Mouse (Mus musculus) WW6 (cell line): ENCODE results near the gene Kif14.
"Not testable (repeated sequence)": the region's sequence is repeated elsewhere in the genome, so short reads cannot be mapped to it uniquely, and the experiment has no call there.

Experiments used
- DNase-seq: peaks from one replicate; pipeline ENCODE4 v3.0.0-alpha.2; 2013; ENCODE audit warnings: low read depth, low spot score

The Kif14 gene

DNA sequence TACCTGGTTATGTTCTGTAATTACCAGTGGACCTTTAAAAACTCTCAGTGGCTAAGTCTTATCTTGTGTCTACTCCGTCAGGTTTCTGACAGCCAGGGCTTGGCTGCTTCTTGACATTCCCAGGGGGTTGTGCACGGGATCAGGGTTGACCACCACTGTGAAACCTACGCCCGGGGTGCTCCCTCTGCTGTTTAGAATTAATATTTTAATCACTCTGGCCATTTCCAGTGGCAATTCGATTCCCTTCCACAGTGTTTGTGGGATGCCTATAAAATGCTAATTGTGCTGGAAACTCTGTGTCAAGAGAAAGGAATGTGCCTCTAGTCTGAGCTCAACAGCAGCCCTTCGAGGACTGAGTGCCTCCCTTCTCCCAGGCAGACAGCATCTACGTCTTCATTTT is 89.7 kb downstream of the Kif14 start:
- DNase-seq = no peak

DNA sequence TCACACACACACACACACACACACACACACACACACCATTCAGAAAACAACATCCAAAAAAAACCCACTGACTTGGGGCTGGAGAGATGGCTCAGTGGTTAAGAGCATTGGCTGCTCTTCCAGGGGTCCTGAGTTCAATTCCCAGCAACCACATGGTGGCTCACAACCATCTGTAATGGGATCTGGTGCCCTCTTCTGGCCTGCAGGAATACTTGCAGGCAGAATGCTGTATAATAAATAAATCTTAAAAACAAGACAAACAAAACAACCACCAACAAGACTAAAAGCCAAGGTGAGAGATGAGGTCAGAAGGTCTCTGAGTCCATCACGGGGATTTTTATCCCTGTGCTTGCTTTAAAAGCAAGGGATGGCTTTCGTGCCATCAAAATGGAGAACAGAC is 90.5 kb downstream of the Kif14 start:
- DNase-seq = not testable (repeated sequence)

DNA sequence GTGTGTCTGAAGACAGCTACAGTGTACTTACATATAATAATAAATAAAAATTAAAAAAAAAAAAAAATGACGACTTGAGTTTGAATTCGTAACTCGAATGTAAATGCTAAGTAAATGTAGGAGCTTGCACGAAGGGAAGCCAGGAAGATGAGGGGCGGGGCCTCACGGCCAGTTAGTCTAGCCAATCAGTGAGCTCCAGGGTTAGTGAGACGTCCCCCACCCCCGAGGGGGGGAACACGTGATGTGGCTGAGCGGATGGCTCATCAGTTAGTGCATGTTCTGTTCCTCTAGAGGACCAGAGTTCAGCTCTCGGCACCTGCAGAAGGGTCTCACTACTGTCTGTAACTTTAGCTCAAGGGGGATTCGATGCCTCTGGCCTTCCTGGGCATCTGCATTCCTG is 91.3 kb downstream of the Kif14 start:
- DNase-seq = no peak

DNA sequence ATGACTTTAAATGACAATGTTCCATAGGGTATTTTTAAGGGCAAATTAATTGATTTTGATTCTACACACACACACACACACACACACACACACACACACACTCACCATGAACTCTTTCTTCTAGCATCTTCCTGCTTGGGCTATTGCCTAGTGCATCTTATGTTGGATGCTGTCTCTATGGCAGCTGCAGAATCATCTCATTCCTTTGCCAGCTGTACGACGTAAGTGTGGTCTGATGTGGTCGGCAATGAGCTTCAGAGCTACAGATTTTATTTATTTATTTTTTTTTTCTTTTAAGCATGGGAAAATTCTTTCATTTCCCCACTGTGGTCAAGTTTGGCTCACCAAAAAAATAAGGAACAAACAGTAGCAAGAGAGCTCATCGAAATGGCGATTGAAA is 92.6 kb downstream of the Kif14 start:
- no peak for DNase-seq

DNA sequence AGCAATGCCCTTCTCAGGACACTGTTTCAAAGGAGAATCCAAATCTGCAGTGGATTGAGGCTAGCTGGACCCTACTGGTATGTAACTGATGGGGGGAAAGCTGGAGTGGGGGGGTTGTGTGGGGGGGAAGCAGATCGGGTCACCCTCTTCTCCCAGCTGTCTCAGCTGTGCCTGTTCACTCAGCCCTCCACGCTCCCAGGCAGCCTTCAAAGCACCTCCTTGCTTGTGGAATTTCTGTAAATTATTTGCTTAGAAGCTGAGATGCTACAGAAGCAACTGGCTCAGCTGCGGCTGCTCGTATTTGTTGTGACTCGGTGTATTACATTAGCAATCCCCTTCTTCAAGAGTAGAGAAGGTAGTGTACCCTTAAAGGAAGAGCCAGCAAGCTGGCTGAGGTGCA is 93.1 kb downstream of the Kif14 start:
- DNase-seq = no peak

DNA sequence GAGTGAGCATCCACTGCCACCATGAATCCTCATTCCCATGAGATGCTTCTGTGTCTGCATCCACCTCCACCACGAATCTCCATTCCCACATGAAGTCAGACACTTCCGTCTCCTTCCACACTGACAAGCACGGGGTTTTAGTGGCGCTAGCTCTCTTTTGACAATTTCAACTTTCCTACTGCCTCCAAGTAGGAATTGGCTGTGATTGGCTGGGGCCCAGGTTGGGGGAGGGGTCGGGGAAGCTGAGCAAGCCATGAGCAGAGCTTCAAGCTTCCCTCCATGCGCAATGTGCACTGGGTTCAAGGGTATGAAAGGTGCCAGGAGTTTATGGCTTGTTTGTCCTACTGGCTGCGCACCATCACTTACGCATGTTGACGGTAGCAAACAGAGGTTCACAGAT is 93.6 kb downstream of the Kif14 start:
- no peak for DNase-seq

DNA sequence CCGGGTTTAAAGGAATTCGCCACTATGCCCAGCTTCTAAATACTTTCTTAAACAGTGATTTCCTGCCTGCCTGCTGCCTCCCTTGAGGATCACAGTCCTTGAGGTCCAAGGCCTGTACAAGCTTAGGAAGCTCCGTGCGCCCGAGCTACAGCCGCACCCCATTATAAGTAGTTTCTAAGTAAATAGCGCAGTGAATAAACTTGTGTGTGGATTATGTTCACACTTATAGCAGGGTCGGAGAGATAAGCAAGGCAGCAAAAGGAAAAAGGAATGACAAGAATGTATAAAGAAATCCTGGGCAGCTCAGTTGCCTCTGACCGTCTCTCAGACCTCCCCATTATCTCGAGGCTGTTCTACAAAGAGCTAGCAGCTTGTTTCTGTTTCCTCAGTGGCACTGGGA is 95.7 kb downstream of the Kif14 start:
- no peak for DNase-seq

DNA sequence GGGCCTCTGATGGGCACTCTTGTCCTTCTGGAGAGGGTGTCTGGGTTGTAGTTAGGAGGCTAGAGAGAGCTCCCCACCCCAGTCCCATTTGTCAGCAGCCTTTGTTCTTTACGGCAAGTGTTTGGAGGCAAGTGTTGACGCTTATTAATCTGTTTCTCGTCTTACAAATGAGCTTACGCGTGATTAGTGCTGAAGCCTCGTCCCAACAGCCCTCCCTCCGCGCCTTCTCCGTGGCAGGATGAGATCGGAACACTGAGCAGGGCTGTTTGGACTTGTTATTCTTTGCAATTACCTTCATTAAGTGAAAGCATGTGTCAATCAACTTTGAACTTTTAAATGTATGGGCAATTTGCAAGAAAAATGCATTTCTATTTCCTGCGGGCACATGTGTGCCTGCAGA is 97.0 kb downstream of the Kif14 start:
- no peak for DNase-seq

DNA sequence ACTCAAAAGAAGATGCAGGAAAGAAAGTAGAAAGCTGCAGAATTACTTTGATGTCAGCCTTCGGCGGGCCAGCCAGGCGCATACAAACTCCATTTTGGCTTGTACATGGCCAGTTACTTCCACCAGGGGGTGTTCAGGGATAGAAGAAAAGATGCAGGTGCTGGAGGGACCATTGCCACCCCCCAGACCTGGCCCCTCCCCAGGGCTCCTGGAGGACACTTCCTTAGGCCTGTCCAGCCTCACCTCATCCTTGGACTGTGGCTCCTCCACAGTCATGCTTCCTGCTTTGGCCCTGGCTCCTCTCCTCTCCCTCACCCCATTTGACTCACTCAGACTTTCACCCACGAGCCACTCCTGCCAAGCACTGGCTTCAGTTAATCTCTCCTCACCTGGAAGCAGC is 98.8 kb downstream of the Kif14 start:
- no peak for DNase-seq

DNA sequence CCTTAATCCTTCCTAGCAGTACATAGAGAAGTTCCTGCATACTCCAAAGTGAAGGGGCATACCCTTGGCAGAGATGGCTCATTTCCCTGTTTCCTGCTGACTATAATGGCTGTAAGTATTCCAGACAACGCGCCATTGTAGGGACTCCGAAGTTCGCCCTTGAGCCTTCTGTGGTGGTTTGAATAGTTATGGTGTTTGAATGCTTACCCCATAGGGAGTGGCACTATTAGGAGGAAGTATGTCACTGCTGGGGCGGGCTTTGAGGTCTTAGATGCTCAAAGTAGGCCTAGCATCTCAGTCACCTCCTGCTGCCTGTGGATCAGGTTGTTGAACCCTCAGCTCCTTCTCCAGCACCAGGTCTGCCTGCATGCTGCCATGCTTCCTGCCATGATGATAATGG is 100.2 kb downstream of the Kif14 start:
- no peak for DNase-seq

DNA sequence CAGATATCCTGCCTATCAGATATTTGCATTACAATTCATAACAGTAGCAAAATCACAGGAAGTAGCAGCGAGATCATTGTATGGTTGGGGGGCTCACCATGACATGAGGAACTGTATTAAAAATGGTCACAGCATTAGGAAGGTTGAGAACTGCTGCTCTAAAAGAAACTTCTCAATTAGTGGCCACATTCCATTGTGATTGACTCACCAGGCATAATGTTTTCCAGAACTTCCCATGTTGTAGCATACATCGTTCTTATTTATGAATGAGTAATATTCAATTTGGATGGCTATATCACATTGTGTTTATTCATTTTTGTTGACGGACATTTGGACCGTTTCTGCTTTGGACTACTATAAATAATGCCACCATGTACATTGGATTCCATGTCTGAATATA is 101.5 kb downstream of the Kif14 start:
- DNase-seq = no peak

DNA sequence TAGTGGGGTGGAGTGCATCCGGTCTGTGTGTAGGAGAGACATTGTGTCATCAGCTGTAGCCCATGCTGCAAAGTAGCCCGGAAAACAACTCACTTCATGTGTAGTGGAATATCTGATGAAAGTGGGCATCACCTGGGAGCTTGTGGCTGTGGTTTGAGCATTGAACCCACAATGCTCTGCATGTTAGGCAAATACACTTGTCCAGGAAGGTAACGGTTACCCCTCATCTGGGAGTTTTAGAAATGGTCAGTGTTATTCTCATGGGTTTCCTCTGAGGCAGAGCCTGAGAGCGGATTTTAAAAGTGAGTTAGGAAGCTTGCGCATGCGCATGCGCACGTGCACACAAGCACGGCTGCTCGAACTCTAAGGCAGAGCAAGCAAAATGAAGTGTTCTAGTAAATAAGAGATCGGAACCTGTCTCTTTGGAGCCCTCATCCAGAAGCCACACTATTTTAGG is 102.6 kb downstream of the Kif14 start:
- no peak for DNase-seq

DNA sequence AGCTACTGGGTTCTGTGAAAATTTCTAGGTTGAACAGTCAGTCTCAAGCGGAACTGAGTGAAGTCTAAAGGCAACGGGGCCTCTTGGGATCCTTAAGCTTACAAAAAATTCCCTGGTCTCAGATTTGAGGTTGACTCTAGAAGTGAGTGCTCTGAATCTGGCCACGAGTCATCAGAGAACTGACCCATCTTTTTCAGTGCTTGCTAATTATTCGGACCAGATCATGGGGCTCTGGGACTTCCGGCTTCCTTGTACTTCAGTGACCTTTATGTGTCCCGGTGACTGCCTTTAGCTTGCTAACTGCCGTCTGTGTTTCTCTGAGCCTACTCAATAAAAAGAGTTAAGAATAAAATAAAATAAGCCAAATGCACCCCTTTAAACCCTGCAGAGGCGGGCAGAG is 103.1 kb downstream of the Kif14 start:
- no peak for DNase-seq

DNA sequence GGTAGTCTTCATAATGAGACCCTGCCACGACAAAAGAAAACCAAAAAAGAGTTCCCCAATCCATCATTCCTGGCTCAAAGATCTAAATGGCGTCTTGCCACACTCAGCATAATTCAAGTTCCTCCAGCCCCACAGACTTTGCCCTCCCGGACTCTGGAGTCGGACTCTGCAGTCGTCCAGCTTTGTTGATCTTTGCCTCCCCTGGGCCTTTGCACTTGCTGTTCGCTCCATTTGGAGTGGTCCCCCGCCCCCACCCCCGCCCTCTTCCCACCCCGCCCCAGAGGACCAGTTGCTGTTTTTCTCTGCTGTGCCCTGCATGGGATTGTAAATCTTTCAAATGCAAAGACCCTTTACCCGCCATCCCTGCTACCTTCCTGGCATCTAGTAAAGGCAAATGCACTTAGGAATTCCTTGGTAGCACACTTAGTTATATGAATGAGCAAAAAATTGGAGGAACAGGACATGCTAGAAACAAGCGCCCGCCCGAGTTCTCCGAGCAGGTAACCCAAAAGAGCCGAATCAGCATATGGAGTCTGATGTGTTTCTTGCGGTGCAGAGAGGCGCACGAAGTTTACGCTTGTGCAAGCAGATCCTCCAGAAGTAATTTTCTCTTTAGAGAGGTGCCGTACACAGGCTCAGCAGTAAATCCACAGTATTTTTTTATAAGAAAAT is 103.6 kb downstream of the Kif14 start:
- DNase-seq = no peak

DNA sequence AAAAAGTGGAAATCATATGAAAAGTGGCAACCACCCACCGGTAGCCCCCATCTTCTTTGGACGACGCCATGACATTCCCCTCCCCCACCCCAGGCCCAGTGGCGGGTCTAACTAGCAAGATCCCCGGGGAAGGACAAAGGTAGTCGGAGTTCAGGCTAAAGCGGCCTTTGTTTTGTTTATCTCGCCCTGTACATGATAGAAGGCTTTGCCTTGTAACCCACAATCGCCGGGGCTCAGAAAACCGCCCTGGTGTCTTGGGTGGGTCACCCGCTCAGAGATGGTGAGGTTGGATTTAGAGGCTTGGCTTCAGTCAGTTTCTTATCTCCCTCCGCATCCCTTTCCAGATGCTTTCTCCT is 104.1 kb downstream of the Kif14 start:
- no peak for DNase-seq

DNA sequence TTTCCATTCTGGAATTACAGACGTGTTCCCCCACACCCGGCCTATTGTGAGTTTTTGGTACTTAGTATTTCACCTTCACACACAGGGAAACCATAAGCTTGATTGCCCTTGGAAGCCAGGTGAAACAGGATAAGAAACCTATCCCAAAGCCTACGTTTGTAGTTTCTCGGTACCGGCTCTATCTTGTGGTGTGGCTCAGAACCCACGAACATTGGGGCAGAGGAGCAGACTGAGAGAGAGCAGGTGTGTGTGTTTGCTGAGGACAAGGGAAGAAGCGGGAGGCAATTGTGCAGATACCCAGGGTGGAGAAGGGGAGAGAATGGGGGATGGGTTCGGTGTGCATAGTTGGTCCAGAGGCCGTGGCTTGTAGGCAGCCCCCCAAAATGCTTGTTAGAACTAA is 104.8 kb downstream of the Kif14 start:
- no peak for DNase-seq

DNA sequence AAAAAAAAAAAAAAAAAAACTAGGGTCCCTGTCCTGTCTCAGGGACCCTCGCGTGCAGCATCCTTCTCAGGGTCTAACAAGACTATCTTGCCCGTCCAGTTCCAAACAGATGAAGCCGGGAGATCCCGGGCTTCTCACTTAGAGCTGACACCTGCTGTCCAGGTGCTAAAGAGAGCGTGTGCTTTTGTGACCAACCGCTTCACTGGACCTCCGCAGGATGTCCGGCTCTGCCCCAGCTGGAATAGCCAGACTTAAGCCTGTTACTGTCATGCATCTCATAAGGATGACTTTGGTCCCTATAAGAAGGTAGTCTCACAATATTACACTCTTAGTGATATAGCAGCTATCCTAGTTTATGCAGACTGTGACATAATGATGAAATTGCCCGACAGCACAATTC is 105.4 kb downstream of the Kif14 start:
- no peak for DNase-seq

DNA sequence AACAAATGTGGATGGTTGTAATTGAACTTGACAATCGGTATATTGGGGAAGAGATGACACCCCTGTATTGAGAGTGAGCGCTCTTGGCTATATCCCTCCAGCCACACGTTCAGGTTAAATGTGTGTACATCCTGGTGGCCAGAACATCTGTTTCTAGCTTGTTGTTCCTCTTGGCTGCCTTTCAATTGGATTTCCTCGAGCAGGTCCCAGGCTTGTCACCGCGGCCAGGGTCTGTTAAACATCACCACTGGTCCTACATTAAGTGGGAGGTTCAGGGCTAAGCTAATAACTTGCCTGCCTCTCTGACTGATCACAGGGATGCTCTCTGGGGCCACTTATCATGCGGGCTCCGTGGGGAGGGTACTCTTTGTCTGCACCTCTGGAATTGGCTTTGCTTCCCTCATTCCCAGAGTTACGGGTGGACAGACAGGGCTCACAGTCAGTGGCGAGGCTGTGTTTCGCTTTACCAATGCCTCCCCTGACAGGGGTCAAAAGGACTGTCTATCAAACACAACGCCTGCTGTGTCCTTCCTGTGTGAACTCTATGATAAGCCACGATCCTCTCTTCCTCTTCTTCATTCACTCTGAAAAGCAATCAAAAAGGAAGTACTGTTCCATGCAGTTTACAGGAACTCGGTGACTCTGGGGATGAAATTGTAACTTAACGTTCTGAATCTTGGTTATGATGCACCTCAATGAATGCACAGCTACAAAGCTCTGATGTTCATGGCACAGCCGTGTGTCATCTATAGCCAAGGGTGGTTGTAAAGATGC is 111.9 kb downstream of the Kif14 start:
- no peak for DNase-seq

DNA sequence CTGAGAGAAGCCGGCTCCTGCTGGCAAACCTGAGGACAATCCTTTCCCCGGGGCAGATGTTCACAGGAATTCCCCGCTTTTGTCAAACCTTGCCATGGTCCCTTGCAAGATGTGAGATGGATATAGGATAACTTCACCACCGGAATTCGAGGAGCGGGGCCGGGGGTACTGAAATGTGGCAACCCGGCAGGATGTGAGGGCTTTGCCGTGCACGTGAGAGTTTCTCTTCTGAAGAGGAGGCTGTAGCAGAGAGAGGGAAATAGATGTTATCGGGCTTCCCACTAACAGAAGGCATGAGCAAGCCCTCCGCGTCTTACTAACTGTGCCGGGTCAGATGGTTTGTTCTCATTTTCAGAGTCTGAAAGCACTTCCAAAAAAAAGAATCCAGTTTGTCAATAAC is 113.2 kb downstream of the Kif14 start:
- DNase-seq = no peak

DNA sequence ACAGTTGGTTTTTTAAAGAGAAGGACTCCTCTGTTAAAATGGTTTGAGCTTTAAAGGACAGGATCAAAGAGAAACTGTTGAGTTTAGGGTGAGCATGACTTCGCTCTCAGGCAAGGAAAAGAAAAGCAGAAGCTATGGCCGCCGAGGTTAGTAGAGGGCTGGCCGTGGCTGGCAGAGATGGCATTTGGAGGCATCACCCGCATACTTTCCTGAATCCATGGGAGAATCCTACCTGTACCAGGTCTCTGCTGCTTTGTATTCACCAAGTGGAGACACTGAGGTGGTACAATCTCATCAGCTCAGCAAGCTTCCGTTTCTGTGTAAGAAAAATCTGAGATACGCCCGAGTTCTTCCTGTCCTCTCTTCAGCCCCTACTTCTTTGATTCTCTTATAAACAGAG is 114.1 kb downstream of the Kif14 start:
- no peak for DNase-seq
